Mouse (Mus musculus) heart, postnatal 25 days (tissue): ENCODE data around the gene Wasf3. TPM values are rescaled to one million over a fixed set of nuclear protein-coding genes. Genes with fewer than 3 reads are reported as not detected.

ENCODE experiments used
- DNase-seq: peaks from one replicate; pipeline ENCODE4 v3.0.0; 2022; ENCODE audit warnings: low spot score
- intact Hi-C: fragments of 180-260 bp; cut with DNase I; formaldehyde crosslinking; loops from one replicate; pipeline ENCODE4 v1.15.1; 2025
- total RNA-seq, 2 experiments: library from RNA; stranded (reverse); gene quantifications; 2 replicates each; pipeline ENCODE4 v1.2.3; 2021

Wasf3 gene
- total RNA-seq, result under 1 TPM; 0.44 to 0.48 TPM

GRCm38 (mm10) chr5:146384935-146385591, at the start of gene Wasf3:
Gene Wasf3, plus strand, starts transcription at chr5:146384985.
- peak; percentile 6 for DNase-seq
- intact Hi-C loops, result no loop called here

GRCm38 (mm10) chr5:146338064-146338463, 46.7 kb upstream of the Wasf3 start:
- intact Hi-C loops, result loop anchor here (5.0 kb wide), 1 partner anchor 139 kb away; no protein-coding TSS in a partner anchor
- DNase-seq, result no peak

- intact Hi-C loops, result no loop called here
- no peak for DNase-seq
These were observed 44.7 kb upstream of the Wasf3 start for GRCm38 (mm10) chr5:146340037-146340436.

- no peak for DNase-seq
- intact Hi-C loops, result no loop called here
These were observed 39.7 kb upstream of the Wasf3 start for GRCm38 (mm10) chr5:146344911-146345686.

- intact Hi-C loops, result no loop called here
- no peak for DNase-seq
These were observed 37.7 kb upstream of the Wasf3 start for GRCm38 (mm10) chr5:146347081-146347480.

GRCm38 (mm10) chr5:146349183-146349582, 35.6 kb upstream of the Wasf3 start:
- no peak for DNase-seq
- intact Hi-C loops, result no loop called here

GRCm38 (mm10) chr5:146350784-146351183, 34.0 kb upstream of the Wasf3 start:
- DNase-seq, result no peak
- intact Hi-C loops, result no loop called here

GRCm38 (mm10) chr5:146352006-146352405, 32.8 kb upstream of the Wasf3 start:
- intact Hi-C loops, result no loop called here
- DNase-seq, result no peak

GRCm38 (mm10) chr5:146360386-146360785, 24.4 kb upstream of the Wasf3 start:
- DNase-seq, result no peak
- intact Hi-C loops, result no loop called here

GRCm38 (mm10) chr5:146362711-146363110, 22.1 kb upstream of the Wasf3 start:
- intact Hi-C loops, result no loop called here
- DNase-seq, result no peak

- no peak for DNase-seq
- intact Hi-C loops, result no loop called here
These were observed 16.4 kb upstream of the Wasf3 start for GRCm38 (mm10) chr5:146368356-146368755.

- intact Hi-C loops, result no loop called here
These were observed 15.8 kb upstream of the Wasf3 start for GRCm38 (mm10) chr5:146368971-146369370.

GRCm38 (mm10) chr5:146370794-146371193, 14.0 kb upstream of the Wasf3 start:
- DNase-seq, result no peak

More at GRCm38 (mm10) chr5:146368971-146369370, 15.8 kb upstream of the Wasf3 start:
- DNase-seq, result no peak

GRCm38 (mm10) chr5:146373238-146373637, 11.5 kb upstream of the Wasf3 start:
- intact Hi-C loops, result no loop called here
- no peak for DNase-seq

More at GRCm38 (mm10) chr5:146370794-146371193, 14.0 kb upstream of the Wasf3 start:
- intact Hi-C loops, result no loop called here

- intact Hi-C loops, result no loop called here
- no peak for DNase-seq
These were observed 8.2 kb upstream of the Wasf3 start for GRCm38 (mm10) chr5:146376601-146377000.

GRCm38 (mm10) chr5:146380041-146380440, 4.7 kb upstream of the Wasf3 start:
- intact Hi-C loops, result no loop called here
- no peak for DNase-seq

- intact Hi-C loops, result no loop called here
- no peak for DNase-seq
These were observed 2.5 kb upstream of the Wasf3 start for GRCm38 (mm10) chr5:146382268-146382667.

GRCm38 (mm10) chr5:146383401-146383800, 1.4 kb upstream of the Wasf3 start:
- DNase-seq, result no peak
- intact Hi-C loops, result no loop called here

- intact Hi-C loops, result no loop called here
- DNase-seq, result no peak
These were observed 1.2 kb downstream of the Wasf3 start for GRCm38 (mm10) chr5:146385989-146386388.

- DNase-seq, result no peak
- intact Hi-C loops, result no loop called here
These were observed 2.1 kb downstream of the Wasf3 start for GRCm38 (mm10) chr5:146386906-146387305.

- intact Hi-C loops, result no loop called here
These were observed 9.8 kb downstream of the Wasf3 start for GRCm38 (mm10) chr5:146394563-146394962.

More at GRCm38 (mm10) chr5:146394563-146394962, 9.8 kb downstream of the Wasf3 start:
- DNase-seq, result no peak
